Mouse (Mus musculus) heart, embryonic 15.5 days (tissue): ENCODE data around the gene Tnfrsf18. TPM values are rescaled to one million over a fixed set of nuclear protein-coding genes. Genes with fewer than 3 reads are reported as not detected.

Experiments
- ATAC-seq: fragments of 200-750 bp; cut with Nextera tagmentation; replicated peaks from 2 replicates; pipeline ENCODE4 v1.8.0; 2017; ENCODE audit warnings: low read depth, moderate TSS enrichment; ENCODE audit not compliant: insufficient number of reproducible peaks, insufficient read depth, low FRiP score
- H3K27ac ChIP-seq: fragments of 300-500 bp; sonication (generic); 2 replicates; pipeline ENCODE4 v1.5.1; 2015; ENCODE audit warnings: mild to moderate bottlenecking, inconsistent platforms
- H3K27me3 ChIP-seq: fragments of 300-500 bp; sonication (generic); 2 replicates; pipeline ENCODE4 v1.6.1; 2015; ENCODE audit warnings: inconsistent platforms
- H3K36me3 ChIP-seq: fragments of 300-500 bp; sonication (generic); 2 replicates; pipeline ENCODE4 v1.6.1; 2015; ENCODE audit warnings: mild to moderate bottlenecking, inconsistent platforms
- H3K4me1 ChIP-seq: fragments of 300-500 bp; sonication (generic); replicated peaks from 2 replicates; pipeline ENCODE4 v1.6.1; 2015; ENCODE audit warnings: inconsistent platforms
- H3K4me2 ChIP-seq: fragments of 300-500 bp; sonication (generic); 2 replicates; pipeline ENCODE4 v1.6.1; 2015; ENCODE audit warnings: inconsistent platforms, mild to moderate bottlenecking, moderate library complexity
- H3K4me3 ChIP-seq: fragments of 300-500 bp; sonication (generic); 2 replicates; pipeline ENCODE4 v1.5.1; 2015; ENCODE audit warnings: mild to moderate bottlenecking, inconsistent platforms
- H3K9ac ChIP-seq: fragments of 300-500 bp; sonication (generic); 2 replicates; pipeline ENCODE4 v1.6.1; 2015; ENCODE audit warnings: mild to moderate bottlenecking, inconsistent platforms
- H3K9me3 ChIP-seq: fragments of 300-500 bp; sonication (generic); replicated peaks from 2 replicates; pipeline ENCODE4 v1.6.1; 2016; ENCODE audit warnings: inconsistent platforms
- WGBS: fragments of 180-500 bp; shearing (Covaris S2); methylation state at CpG from one replicate; pipeline ENCODE4 v1.1.7; 2015; ENCODE audit warnings: mixed read lengths; 5-methylcytosine and 5-hydroxymethylcytosine counted together
- polyA plus RNA-seq: library from polyadenylated mRNA; unstranded; fragments of >200 nt; fragmentation: Nextera tagmentation; extraction: Ambion mirVana; gene quantifications from 2 replicates; pipeline ENCODE4 v1.2.1, GENCODE M21; 2015

The Tnfrsf18 gene
- polyA plus RNA-seq, 1 experiment from 2014 or later: 1.9 TPM

DNA sequence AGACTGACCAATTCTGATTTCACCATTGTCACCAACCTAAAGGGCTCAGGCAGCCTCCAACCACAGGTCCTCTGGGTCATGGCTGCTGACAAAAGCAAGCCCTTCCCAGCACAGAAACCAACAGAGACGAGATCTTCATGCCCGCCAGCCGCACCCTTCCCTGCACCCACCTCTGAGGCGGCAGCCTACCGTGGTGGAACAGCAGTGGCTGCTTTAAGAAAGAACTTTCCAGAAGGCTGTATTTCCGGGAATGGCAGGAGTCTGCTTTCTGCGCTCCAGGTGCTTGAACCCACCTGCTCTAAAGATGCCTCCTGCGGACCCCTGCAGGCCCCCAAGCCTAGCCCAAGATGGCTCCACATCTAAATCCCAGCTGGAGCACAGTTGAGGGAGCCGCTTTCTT, 32.9 kb downstream of the Tnfrsf18 start:
- no peaks in the 10 kb centered on the region for H3K9me3 ChIP-seq
- peak overlapping the region; percentile 26; the same call in 1 of the 2 replicates for H3K4me3 ChIP-seq
- no peak overlapping the region for H3K27ac ChIP-seq
- no peak for ATAC-seq
- no peak overlapping the region for H3K4me2 ChIP-seq
- no peak overlapping the region for H3K9ac ChIP-seq
- no peaks in the 10 kb centered on the region for H3K36me3 ChIP-seq
- peaks cover 2% of the 10 kb centered on the region for H3K4me1 ChIP-seq
- WGBS: 68% methylated on average over 9 of the region's 9 CpGs
- H3K27me3 ChIP-seq: 0 out of 2 replicates have a peak, but pooled peaks cover 2% of the 10 kb centered on the region

DNA sequence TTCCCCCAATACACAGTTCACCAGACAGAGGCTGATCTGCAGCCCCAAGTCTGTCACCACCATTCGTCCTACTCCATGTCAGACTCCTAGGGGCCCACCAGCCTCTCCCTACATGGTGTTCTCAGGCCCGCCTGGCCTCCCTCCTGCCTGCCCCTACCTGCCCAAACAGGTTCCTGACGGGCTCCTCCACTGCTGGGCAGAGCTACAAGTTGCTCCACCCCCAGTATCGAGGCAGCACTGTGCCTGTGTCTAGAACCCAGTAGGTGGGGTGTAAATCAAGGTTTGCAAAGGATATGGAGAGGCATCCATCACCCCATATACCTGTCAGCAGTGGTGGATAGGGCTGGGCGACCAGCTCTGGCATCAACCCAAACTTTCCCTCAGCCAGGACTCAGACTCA, 33.3 kb downstream of the Tnfrsf18 start, which contains the start of gene Ttll10:
Ttll10 (minus strand) TSS at position 154 of the 400 bp plus-strand sequence.
- Histone ChIP-seq H3K4me3 (peak within 1 kb of the TSS; percentile 26; the same call in 1 of the 2 replicates), H3K36me3 (no peaks in the 10 kb centered on the region), H3K27ac (peak within 1 kb of the TSS; percentile 12; the same call in 1 of the 2 replicates), H3K27me3 (0 out of 2 replicates have a peak, but pooled peaks cover 2% of the 10 kb centered on the region), H3K4me2 (no peak within 1 kb of the TSS; the same call in 1 of the 2 replicates), H3K9ac (no peak within 1 kb of the TSS), H3K4me1 (no peaks in the 10 kb centered on the region), H3K9me3 (no peaks in the 10 kb centered on the region)
- ATAC-seq: peak; percentile 40; the same call in 1 of the 2 replicates
- WGBS: 36% methylated on average over 5 of the region's 5 CpGs

DNA sequence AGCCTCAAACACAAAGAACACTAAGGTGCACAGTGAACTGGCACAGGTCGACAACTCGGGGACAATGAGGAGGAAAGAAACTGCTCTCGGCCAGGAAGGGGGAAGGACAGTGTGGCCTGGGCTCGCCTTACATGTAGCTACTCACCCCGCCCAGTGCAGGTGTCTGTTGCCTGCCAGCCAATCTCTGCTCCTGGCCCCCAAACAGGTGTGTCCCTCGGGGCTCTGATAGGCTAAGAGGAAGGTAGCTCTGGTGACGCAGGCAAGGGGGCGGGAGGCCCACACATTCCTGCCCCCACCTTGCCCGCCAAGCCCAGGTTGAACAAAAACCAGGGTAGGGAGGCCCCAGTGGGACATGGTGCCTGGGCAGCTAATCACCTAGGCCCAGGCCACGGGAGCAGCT, 33.7 kb downstream of the Tnfrsf18 start:
- Histone ChIP-seq H3K4me1 (0 out of 2 replicates have a peak, but pooled peaks cover 2% of the 10 kb centered on the region), H3K4me3 (peak overlapping the region; percentile 26; the same call in 1 of the 2 replicates), H3K36me3 (no peaks in the 10 kb centered on the region), H3K4me2 (no peak overlapping the region; the same call in 1 of the 2 replicates), H3K27ac (peak overlapping the region; percentile 12; the same call in 1 of the 2 replicates), H3K9me3 (no peaks in the 10 kb centered on the region), H3K9ac (no peak overlapping the region), H3K27me3 (0 out of 2 replicates have a peak, but pooled peaks cover 2% of the 10 kb centered on the region)
- 34% methylated on average over 10 of the region's 10 CpGs for WGBS
- peak; percentile 44; the same call in 1 of the 2 replicates for ATAC-seq

GRCm38 (mm10) chr4:156063861-156064509, 38.0 kb downstream of the Tnfrsf18 start:
- 40% methylated on average over 4 of the region's 4 CpGs for WGBS
- no peaks in the 10 kb centered on the region for H3K36me3 ChIP-seq
- H3K27me3 ChIP-seq: no peaks in the 10 kb centered on the region
- H3K9me3 ChIP-seq: no peaks in the 10 kb centered on the region
- H3K9ac ChIP-seq: no peak overlapping the region
- no peak for ATAC-seq
- H3K4me2 ChIP-seq: no peak overlapping the region
- H3K4me3 ChIP-seq: no peak overlapping the region
- H3K27ac ChIP-seq: no peak overlapping the region
- H3K4me1 ChIP-seq: peaks cover 5% of the 10 kb centered on the region; the same call in 1 of the 2 replicates

DNA sequence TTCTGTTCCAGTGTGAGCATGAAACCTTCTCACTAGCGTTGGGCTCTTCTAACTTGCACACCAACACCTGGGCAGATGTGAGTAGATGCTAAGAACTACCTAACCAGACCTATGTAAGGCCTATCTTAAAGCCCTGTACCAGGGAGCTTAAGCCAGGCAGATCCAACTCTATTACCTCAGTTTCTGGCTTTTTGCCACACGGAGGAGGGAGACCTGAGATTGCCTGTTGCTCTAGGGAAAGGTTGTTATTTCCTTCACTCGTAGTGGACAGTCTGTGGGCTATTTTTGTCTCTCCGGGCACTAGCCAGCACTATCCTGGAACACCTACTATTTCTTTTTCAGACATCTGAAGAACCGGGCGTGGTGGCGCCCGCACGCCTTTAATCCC, 38.5 kb downstream of the Tnfrsf18 start:
- H3K27ac ChIP-seq: no peak overlapping the region
- no peak overlapping the region for H3K9ac ChIP-seq
- peaks cover 5% of the 10 kb centered on the region; the same call in 1 of the 2 replicates for H3K4me1 ChIP-seq
- H3K4me2 ChIP-seq: no peak overlapping the region
- H3K4me3 ChIP-seq: no peak overlapping the region
- 0 out of 2 replicates have a peak, but pooled peaks have one; percentile 15 for ATAC-seq
- H3K36me3 ChIP-seq: no peaks in the 10 kb centered on the region
- WGBS: 62% methylated on average over 9 of the region's 9 CpGs
- no peaks in the 10 kb centered on the region for H3K27me3 ChIP-seq
- no peaks in the 10 kb centered on the region for H3K9me3 ChIP-seq

GRCm38 (mm10) chr4:156065156-156065894, 39.4 kb downstream of the Tnfrsf18 start:
- Histone ChIP-seq H3K4me1 (peaks cover 7% of the 10 kb centered on the region), H3K4me2 (no peak overlapping the region), H3K36me3 (no peaks in the 10 kb centered on the region), H3K4me3 (no peak overlapping the region), H3K27me3 (no peaks in the 10 kb centered on the region), H3K9me3 (no peaks in the 10 kb centered on the region), H3K27ac (no peak overlapping the region), H3K9ac (no peak overlapping the region)
- 80% methylated on average over 10 of the region's 10 CpGs for WGBS
- ATAC-seq: no peak

GRCm38 (mm10) chr4:156067256-156067949, 41.4 kb downstream of the Tnfrsf18 start:
- WGBS: 48% methylated on average over 5 of the region's 5 CpGs
- H3K4me1 ChIP-seq: peaks cover 7% of the 10 kb centered on the region
- no peaks in the 10 kb centered on the region for H3K9me3 ChIP-seq
- no peak for ATAC-seq
- H3K27me3 ChIP-seq: no peaks in the 10 kb centered on the region
- H3K27ac ChIP-seq: no peak overlapping the region
- no peak overlapping the region for H3K4me3 ChIP-seq
- H3K36me3 ChIP-seq: no peaks in the 10 kb centered on the region
- no peak overlapping the region for H3K4me2 ChIP-seq
- H3K9ac ChIP-seq: no peak overlapping the region

DNA sequence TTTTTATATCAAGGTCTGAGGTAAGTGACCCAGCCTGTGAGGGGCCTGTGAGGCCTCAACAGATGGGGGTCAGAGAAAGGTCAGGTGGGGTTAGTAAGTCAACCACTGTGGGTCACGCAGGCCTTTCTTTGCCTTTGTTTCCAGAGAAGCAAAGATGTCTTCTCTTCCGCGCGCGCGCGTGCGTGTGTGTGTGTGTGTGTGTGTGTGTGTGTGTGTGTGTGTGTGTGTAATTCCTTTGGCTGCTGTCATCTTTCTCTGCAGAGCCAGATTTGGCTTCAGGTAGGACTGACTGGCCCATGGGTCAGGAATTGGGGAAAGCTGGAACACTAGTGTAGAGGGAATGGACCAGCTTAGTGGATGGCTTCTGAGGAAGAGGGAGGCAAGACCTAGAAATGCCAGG, 43.7 kb downstream of the Tnfrsf18 start:
- Histone ChIP-seq H3K27me3 (no peaks in the 10 kb centered on the region), H3K36me3 (no peaks in the 10 kb centered on the region), H3K4me3 (no peak overlapping the region), H3K27ac (no peak overlapping the region), H3K4me2 (no peak overlapping the region), H3K9ac (no peak overlapping the region), H3K4me1 (peaks cover 5% of the 10 kb centered on the region), H3K9me3 (no peaks in the 10 kb centered on the region)
- no peak for ATAC-seq
- 94% methylated on average over 8 of the region's 8 CpGs for WGBS

DNA sequence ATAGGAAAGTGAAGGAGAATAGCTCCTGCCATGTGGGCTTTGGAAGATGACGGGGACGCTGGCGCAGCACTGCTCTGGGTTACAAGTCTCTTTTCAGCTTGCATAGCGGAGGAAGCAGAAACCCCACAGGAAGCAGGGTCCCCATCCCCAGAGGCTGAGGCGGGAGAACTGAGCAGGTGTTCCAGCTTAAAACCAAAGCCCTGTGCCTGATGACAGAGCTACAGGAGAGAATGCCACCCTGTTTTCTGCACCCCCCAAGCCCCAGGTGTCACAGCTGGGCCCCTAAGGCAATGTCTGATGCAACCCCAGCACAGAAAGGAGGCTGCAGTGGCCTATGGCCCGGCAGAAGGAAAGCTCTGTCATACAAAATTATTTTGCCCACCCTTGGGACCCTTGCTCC, 44.3 kb downstream of the Tnfrsf18 start:
- Histone ChIP-seq H3K4me2 (no peak overlapping the region), H3K27ac (peak overlapping the region; percentile 47; the same call in 1 of the 2 replicates), H3K4me1 (peaks cover 5% of the 10 kb centered on the region), H3K9me3 (no peaks in the 10 kb centered on the region), H3K4me3 (no peak overlapping the region), H3K27me3 (no peaks in the 10 kb centered on the region), H3K36me3 (no peaks in the 10 kb centered on the region), H3K9ac (no peak overlapping the region)
- WGBS: 66% methylated on average over 6 of the region's 6 CpGs
- no peak for ATAC-seq

DNA sequence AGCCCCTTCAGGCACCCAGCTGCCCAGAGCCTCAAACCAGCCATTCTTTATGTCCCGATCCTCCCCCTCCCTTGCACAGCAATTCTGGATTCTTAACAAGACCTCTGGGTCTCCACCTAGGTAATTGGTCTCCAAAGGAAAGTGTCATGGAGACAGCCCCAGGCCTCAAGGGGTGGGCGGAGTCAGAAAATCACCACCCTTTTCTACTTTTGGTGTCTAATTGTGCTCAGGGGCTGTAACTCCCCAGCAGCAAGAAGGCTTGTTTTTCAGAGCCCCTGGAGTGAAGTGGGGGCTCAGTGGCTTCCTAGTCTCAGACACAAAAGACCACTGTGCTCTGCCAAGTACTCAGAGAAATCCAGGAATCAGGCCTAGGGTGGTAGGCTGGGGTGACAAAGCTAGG, 44.8 kb downstream of the Tnfrsf18 start:
- Histone ChIP-seq H3K4me3 (no peak overlapping the region), H3K27ac (peak overlapping the region; percentile 47; the same call in 1 of the 2 replicates), H3K27me3 (no peaks in the 10 kb centered on the region), H3K4me1 (peaks cover 5% of the 10 kb centered on the region), H3K36me3 (no peaks in the 10 kb centered on the region), H3K9me3 (no peaks in the 10 kb centered on the region), H3K9ac (no peak overlapping the region), H3K4me2 (no peak overlapping the region)
- no peak for ATAC-seq
- 77% methylated on average over 2 of the region's 2 CpGs for WGBS

DNA sequence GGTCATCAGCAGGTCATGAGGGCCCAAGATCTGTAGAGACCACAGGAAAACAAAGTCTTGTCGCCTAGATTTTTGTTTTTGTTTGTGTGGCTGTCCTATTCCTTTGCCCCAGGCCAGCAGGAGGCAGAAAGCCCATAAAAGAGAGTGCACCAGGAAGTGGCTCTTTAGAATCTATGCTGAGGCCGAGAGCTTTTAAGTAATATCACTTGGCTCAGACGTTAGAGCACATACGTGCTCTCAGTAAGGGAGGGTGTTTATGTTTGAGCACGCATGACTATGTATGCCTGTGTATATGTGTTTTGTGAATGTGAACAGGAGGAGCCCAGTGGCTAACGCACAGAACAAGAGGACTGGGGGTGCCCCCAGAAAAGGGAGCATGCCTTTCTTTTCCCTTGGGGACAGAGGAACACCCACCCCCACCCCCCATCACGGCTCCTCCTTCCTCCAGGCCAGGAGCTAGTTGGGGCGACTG, 51.0 kb downstream of the Tnfrsf18 start:
- 14% methylated on average over 8 of the region's 8 CpGs for WGBS
- peak overlapping the region; percentile 55 for H3K4me3 ChIP-seq
- H3K27ac ChIP-seq: peak overlapping the region; percentile 29
- peaks cover 21% of the 10 kb centered on the region for H3K4me1 ChIP-seq
- H3K9me3 ChIP-seq: no peaks in the 10 kb centered on the region
- no peaks in the 10 kb centered on the region for H3K36me3 ChIP-seq
- peaks cover 10% of the 10 kb centered on the region for H3K27me3 ChIP-seq
- peak overlapping the region; percentile 62; the same call in 1 of the 2 replicates for H3K9ac ChIP-seq
- H3K4me2 ChIP-seq: peak overlapping the region; percentile 94
- ATAC-seq: 0 out of 2 replicates have a peak, but pooled peaks have one; percentile 8
